Mouse (Mus musculus): ENCODE data around the gene Vwa3b.
A peak's percentile ranks its signal among the peaks of the same experiment; 100 is the strongest.

Gene Vwa3b

GRCm38 (mm10) chr1:37013006-37013405, 13.4 kb upstream of the Vwa3b start:
- DNase-seq = no peak

GRCm38 (mm10) chr1:37013687-37014086, 12.7 kb upstream of the Vwa3b start:
- DNase-seq = peak; percentile 11

- DNase-seq = no peak
Observed at GRCm38 (mm10) chr1:37019017-37019416, 7.4 kb upstream of the Vwa3b start.

GRCm38 (mm10) chr1:37022704-37023103, 3.7 kb upstream of the Vwa3b start:
- no peak for DNase-seq

GRCm38 (mm10) chr1:37024736-37025135, 1.7 kb upstream of the Vwa3b start:
- no peak for DNase-seq

- DNase-seq = no peak
Observed at GRCm38 (mm10) chr1:37025376-37025775, 1.0 kb upstream of the Vwa3b start.

GRCm38 (mm10) chr1:37026866-37027265, 470 bp downstream of the Vwa3b start:
- no peak for DNase-seq

- no peak for DNase-seq
Observed at GRCm38 (mm10) chr1:37028439-37029153, 2.2 kb downstream of the Vwa3b start.

- DNase-seq = peak; percentile 69
Observed at GRCm38 (mm10) chr1:37029154-37029907, 2.9 kb downstream of the Vwa3b start.

- no peak for DNase-seq
Observed at GRCm38 (mm10) chr1:37029942-37030341, 3.5 kb downstream of the Vwa3b start.

- no peak for DNase-seq
Observed at GRCm38 (mm10) chr1:37030693-37031092, 4.3 kb downstream of the Vwa3b start.

- DNase-seq = no peak
Observed at GRCm38 (mm10) chr1:37035879-37036278, 9.5 kb downstream of the Vwa3b start.

- DNase-seq = no peak
Observed at GRCm38 (mm10) chr1:37041126-37041525, 14.7 kb downstream of the Vwa3b start.

GRCm38 (mm10) chr1:37041856-37042255, 15.5 kb downstream of the Vwa3b start:
- DNase-seq = no peak

GRCm38 (mm10) chr1:37042769-37043168, 16.4 kb downstream of the Vwa3b start:
- DNase-seq = no peak

- no peak for DNase-seq
Observed at GRCm38 (mm10) chr1:37043196-37043595, 16.8 kb downstream of the Vwa3b start.

GRCm38 (mm10) chr1:37045472-37045871, 19.1 kb downstream of the Vwa3b start:
- no peak for DNase-seq

GRCm38 (mm10) chr1:37049159-37049558, 22.8 kb downstream of the Vwa3b start:
- DNase-seq = no peak

GRCm38 (mm10) chr1:37053691-37054090, 27.3 kb downstream of the Vwa3b start:
- DNase-seq = no peak

- DNase-seq = no peak
Observed at GRCm38 (mm10) chr1:37056831-37057561, 30.6 kb downstream of the Vwa3b start.

GRCm38 (mm10) chr1:37060856-37061255, 34.5 kb downstream of the Vwa3b start:
- no peak for DNase-seq

- no peak for DNase-seq
Observed at GRCm38 (mm10) chr1:37063053-37063452, 36.7 kb downstream of the Vwa3b start.

GRCm38 (mm10) chr1:37063841-37064240, 37.4 kb downstream of the Vwa3b start:
- DNase-seq = no peak

Data from right cerebral cortex, postnatal 14 days (tissue).